Mouse (Mus musculus) intestine, embryonic 14.5 days (tissue): ENCODE measurements around the gene Gpc5. TPM values are rescaled to one million over a fixed set of nuclear protein-coding genes. Genes with fewer than 3 reads are reported as not detected.
A peak's percentile ranks its signal among the peaks of the same experiment; 100 is the strongest.

Experiments used
- ATAC-seq: fragments of 200-750 bp; cut with Nextera tagmentation; replicated peaks from 2 replicates; pipeline ENCODE4 v1.8.0; 2017; ENCODE audit warnings: low read depth, moderate number of reproducible peaks, moderate TSS enrichment, moderate library complexity; ENCODE audit not compliant: low FRiP score, low TSS enrichment
- DNase-seq: peaks from one replicate; pipeline ENCODE4 v3.0.0-alpha.2; 2018; ENCODE audit warnings: low spot score
- H3K27ac ChIP-seq: fragments of 300-500 bp; sonication (generic); 2 replicates; pipeline ENCODE4 v1.5.1; 2014; ENCODE audit warnings: low read depth, mild to moderate bottlenecking, control low read depth
- H3K27me3 ChIP-seq: fragments of 300-500 bp; sonication (generic); replicated peaks from 2 replicates; pipeline ENCODE4 v1.6.1; 2014; ENCODE audit warnings: low read length, control low read depth; ENCODE audit not compliant: control insufficient read depth, insufficient read depth
- H3K36me3 ChIP-seq: fragments of 300-500 bp; sonication (generic); 2 replicates; pipeline ENCODE4 v1.6.1; 2014; ENCODE audit warnings: low read length, control low read depth; ENCODE audit not compliant: control insufficient read depth, insufficient read depth
- H3K4me1 ChIP-seq: fragments of 300-500 bp; sonication (generic); replicated peaks from 2 replicates; pipeline ENCODE4 v1.6.1; 2014; ENCODE audit warnings: low read length, control low read depth, mixed read lengths; ENCODE audit not compliant: control insufficient read depth, insufficient read depth
- H3K4me2 ChIP-seq: fragments of 300-500 bp; sonication (generic); 2 replicates; pipeline ENCODE4 v1.6.1; 2014; ENCODE audit warnings: low read length
- H3K4me3 ChIP-seq: fragments of 300-500 bp; sonication (generic); 2 replicates; pipeline ENCODE4 v1.5.1; 2014; ENCODE audit warnings: low read depth, low read length, control low read depth, mixed read lengths
- H3K9ac ChIP-seq: fragments of 300-500 bp; sonication (generic); 2 replicates; pipeline ENCODE4 v1.6.1; 2014; ENCODE audit warnings: mild to moderate bottlenecking, low read length
- H3K9me3 ChIP-seq: fragments of 300-500 bp; sonication (generic); 2 replicates; pipeline ENCODE4 v1.6.1; 2016; ENCODE audit warnings: low read length, control low read depth; ENCODE audit not compliant: control insufficient read depth
- WGBS: fragments of 180-500 bp; shearing (Covaris S2); extraction: QIAGEN DNeasy Blood & Tissue Kit; methylation state at CpG from one replicate; pipeline ENCODE4 v1.1.7; 2014; 5-methylcytosine and 5-hydroxymethylcytosine counted together
- polyA plus RNA-seq: library from polyadenylated mRNA; unstranded; fragments of >200 nt; fragmentation: Nextera tagmentation; extraction: Ambion mirVana; gene quantifications from 2 replicates; pipeline ENCODE4 v1.2.1, GENCODE M21; 2014

Gene Gpc5
- polyA plus RNA-seq, 1 experiment from 2014 or later, result 0.24 TPM

- H3K27me3 ChIP-seq, result no peaks in the 10 kb centered on the region
- H3K27ac ChIP-seq, result no peak overlapping the region
- no peaks in the 10 kb centered on the region for H3K9me3 ChIP-seq
- H3K9ac ChIP-seq, result no peak overlapping the region
- no peak overlapping the region for H3K4me2 ChIP-seq
- ATAC-seq (no peak), DNase-seq (no peak)
- no peak overlapping the region for H3K4me3 ChIP-seq
- H3K36me3 ChIP-seq, result no peaks in the 10 kb centered on the region
- H3K4me1 ChIP-seq, result no peaks in the 10 kb centered on the region
- 36% methylated on average over 5 of the region's 5 CpGs for WGBS
Measured at GRCm38 (mm10) chr14:115251791-115252190, 159.8 kb downstream of the Gpc5 start.

DNA sequence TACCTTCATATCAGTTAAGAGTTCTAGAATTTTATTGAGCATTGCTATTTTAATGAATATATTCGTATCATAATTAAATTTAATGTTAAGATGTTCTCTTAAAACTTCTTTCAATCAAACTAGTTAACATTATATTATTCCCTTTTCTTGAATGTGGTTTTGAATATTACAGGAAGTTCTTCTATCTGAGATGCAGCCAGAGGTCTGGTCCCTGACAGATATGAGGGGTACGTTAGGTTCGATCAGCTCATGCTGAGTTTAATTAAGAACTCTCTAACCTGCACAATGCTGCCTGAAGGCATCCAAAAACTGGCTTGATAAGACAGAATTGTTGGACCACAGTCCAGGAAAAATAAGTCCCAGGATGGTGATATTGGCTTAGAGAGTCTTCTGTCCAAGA is 161.1 kb downstream of the Gpc5 start:
- ATAC-seq, result no peak
- DNase-seq, result no peak
- Histone ChIP-seq H3K9ac (no peak overlapping the region), H3K4me3 (no peak overlapping the region), H3K4me1 (no peaks in the 10 kb centered on the region), H3K9me3 (no peaks in the 10 kb centered on the region), H3K27ac (no peak overlapping the region), H3K4me2 (no peak overlapping the region), H3K36me3 (no peaks in the 10 kb centered on the region), H3K27me3 (no peaks in the 10 kb centered on the region)
- 95% methylated on average over 3 of the region's 3 CpGs for WGBS

GRCm38 (mm10) chr14:115253685-115254084 is 161.7 kb downstream of the Gpc5 start:
- ATAC-seq (no peak), DNase-seq (no peak)
- H3K36me3 ChIP-seq, result no peaks in the 10 kb centered on the region
- no peak overlapping the region for H3K9ac ChIP-seq
- H3K4me3 ChIP-seq, result no peak overlapping the region
- WGBS, result 81% methylated on average over 2 of the region's 2 CpGs
- H3K27me3 ChIP-seq, result no peaks in the 10 kb centered on the region
- H3K9me3 ChIP-seq, result no peaks in the 10 kb centered on the region
- no peaks in the 10 kb centered on the region for H3K4me1 ChIP-seq
- H3K4me2 ChIP-seq, result no peak overlapping the region
- no peak overlapping the region for H3K27ac ChIP-seq

GRCm38 (mm10) chr14:115269703-115270402 is 177.8 kb downstream of the Gpc5 start:
- H3K36me3 ChIP-seq, result no peaks in the 10 kb centered on the region
- no peak overlapping the region for H3K4me3 ChIP-seq
- H3K27ac ChIP-seq, result no peak overlapping the region
- no peaks in the 10 kb centered on the region for H3K27me3 ChIP-seq
- 77% methylated on average over 6 of the region's 6 CpGs for WGBS
- H3K4me1 ChIP-seq, result no peaks in the 10 kb centered on the region
- ATAC-seq, result peak; percentile 70
- H3K4me2 ChIP-seq, result no peak overlapping the region
- H3K9ac ChIP-seq, result no peak overlapping the region
- no peak for DNase-seq
- H3K9me3 ChIP-seq, result no peaks in the 10 kb centered on the region

GRCm38 (mm10) chr14:115270445-115270844 is 178.4 kb downstream of the Gpc5 start:
- DNase-seq (no peak), ATAC-seq (no peak)
- no peaks in the 10 kb centered on the region for H3K9me3 ChIP-seq
- H3K9ac ChIP-seq, result no peak overlapping the region
- H3K36me3 ChIP-seq, result no peaks in the 10 kb centered on the region
- H3K4me3 ChIP-seq, result no peak overlapping the region
- H3K27ac ChIP-seq, result no peak overlapping the region
- no peaks in the 10 kb centered on the region for H3K27me3 ChIP-seq
- WGBS, result 80% methylated on average over 6 of the region's 6 CpGs
- H3K4me1 ChIP-seq, result no peaks in the 10 kb centered on the region
- H3K4me2 ChIP-seq, result no peak overlapping the region

DNA sequence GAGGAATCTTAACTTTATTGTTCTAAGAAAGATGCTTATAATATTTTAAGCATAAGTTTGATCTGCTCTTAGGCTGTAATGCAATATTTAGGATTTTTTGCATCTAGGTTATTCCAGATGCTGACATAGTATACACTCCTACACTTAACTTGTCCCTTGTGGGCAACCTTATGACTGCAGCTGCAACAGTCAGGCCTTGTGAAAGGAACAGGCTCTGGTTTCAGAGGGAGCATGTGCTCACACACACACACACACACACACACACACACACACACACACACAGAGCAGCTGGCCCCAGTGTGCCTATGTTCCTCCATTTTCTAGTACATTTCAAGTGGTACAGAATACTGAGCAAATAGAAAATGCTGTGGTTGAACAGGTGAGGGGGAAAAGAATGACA is 190.8 kb downstream of the Gpc5 start:
- DNase-seq (no peak), ATAC-seq (no peak)
- H3K4me2 ChIP-seq, result no peak overlapping the region
- no peaks in the 10 kb centered on the region for H3K36me3 ChIP-seq
- no peak overlapping the region for H3K9ac ChIP-seq
- no peaks in the 10 kb centered on the region for H3K27me3 ChIP-seq
- H3K4me1 ChIP-seq, result no peaks in the 10 kb centered on the region
- no peaks in the 10 kb centered on the region for H3K9me3 ChIP-seq
- no peak overlapping the region for H3K4me3 ChIP-seq
- no peak overlapping the region for H3K27ac ChIP-seq

- no peak overlapping the region for H3K4me3 ChIP-seq
- H3K27ac ChIP-seq, result no peak overlapping the region
- no peaks in the 10 kb centered on the region for H3K36me3 ChIP-seq
- H3K9me3 ChIP-seq, result no peaks in the 10 kb centered on the region
- no peak overlapping the region for H3K4me2 ChIP-seq
- 76% methylated on average over 2 of the region's 2 CpGs for WGBS
- no peak overlapping the region for H3K9ac ChIP-seq
- DNase-seq (no peak), ATAC-seq (no peak)
- H3K4me1 ChIP-seq, result no peaks in the 10 kb centered on the region
- H3K27me3 ChIP-seq, result no peaks in the 10 kb centered on the region
Measured at GRCm38 (mm10) chr14:115324247-115324646, 232.2 kb downstream of the Gpc5 start.

GRCm38 (mm10) chr14:115326426-115326825 is 234.4 kb downstream of the Gpc5 start:
- Histone ChIP-seq H3K4me3 (no peak overlapping the region), H3K27me3 (no peaks in the 10 kb centered on the region), H3K27ac (no peak overlapping the region), H3K4me2 (no peak overlapping the region), H3K36me3 (no peaks in the 10 kb centered on the region), H3K9me3 (no peaks in the 10 kb centered on the region), H3K9ac (no peak overlapping the region), H3K4me1 (no peaks in the 10 kb centered on the region)
- no peak for DNase-seq
- ATAC-seq, result no peak
- 69% methylated on average over 5 of the region's 5 CpGs for WGBS

DNA sequence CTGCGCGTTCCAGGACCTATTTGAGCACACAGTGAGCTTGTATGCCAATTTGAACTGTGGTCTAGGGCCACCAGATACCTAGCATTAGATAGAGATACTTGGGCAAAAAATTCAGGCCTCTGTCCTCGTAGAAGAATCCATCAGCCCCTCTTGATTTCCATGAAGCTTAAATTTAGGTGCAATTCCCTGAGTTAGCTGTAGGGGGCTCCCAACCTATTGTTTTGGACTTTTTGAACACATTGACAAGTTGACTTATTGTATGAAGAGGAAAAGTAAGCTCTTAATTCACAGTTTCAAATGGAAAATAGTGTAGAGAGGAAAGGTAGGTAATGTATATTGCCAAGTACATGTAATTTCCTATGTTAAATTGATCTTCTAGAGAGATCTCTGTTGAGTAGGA is 247.1 kb downstream of the Gpc5 start:
- Histone ChIP-seq H3K27me3 (no peaks in the 10 kb centered on the region), H3K36me3 (no peaks in the 10 kb centered on the region), H3K9me3 (no peaks in the 10 kb centered on the region), H3K4me1 (no peaks in the 10 kb centered on the region), H3K4me3 (no peak overlapping the region), H3K4me2 (no peak overlapping the region), H3K9ac (no peak overlapping the region), H3K27ac (no peak overlapping the region)
- WGBS, result 88% methylated on average over 3 of the region's 3 CpGs
- DNase-seq, result no peak
- ATAC-seq, result no peak
